ENCODE assay signal across 8 mouse cellular contexts in the genomic region with DNA sequence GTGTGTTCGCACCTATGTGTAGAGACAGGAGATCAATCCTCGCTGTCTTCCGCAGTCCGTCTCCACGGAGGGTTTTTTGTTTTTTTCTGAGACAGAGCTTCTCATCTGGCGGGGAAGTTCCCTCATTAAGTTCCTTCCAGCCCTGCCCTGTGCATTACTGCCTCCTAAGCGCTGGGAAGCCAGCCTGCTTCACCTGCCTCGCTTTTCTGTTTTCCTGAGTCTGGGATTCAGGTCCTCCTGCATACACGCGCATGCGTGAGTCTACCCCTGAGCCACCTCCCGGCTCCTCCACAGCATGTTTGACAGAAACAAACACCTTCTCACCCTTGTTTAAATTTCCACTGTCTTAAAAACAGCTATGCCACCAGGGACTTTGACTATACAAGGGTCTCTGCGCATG. TPM values are rescaled to one million over a fixed set of nuclear protein-coding genes. Genes with fewer than 3 reads are reported as not detected.
DNase-seq lines count a peak whose midpoint lies in the region; ATAC-seq and TF ChIP-seq lines count a peak whose summit lies in the region.

No protein-coding gene starts in this region.

- H3K27me3 ChIP-seq in embryonic facial prominence, embryonic 10.5 days (replicated peaks; ENCODE audit: low read depth, poor library complexity, severe bottlenecking), result peaks cover 55% of the 10 kb centered on the region
- H3K27me3 ChIP-seq in hindbrain, embryonic 15.5 days, result peaks cover 24% of the 10 kb centered on the region
- H3K27me3 ChIP-seq in neural tube, embryonic 14.5 days (ENCODE audit: control insufficient read depth, insufficient read depth, low read length), result no peaks in the 10 kb centered on the region; the same call in 1 of the 2 replicates

- peak overlapping the region; percentile 56 for H3K9ac ChIP-seq in hindbrain, embryonic 15.5 days
- peak overlapping the region; percentile 54 for H3K9ac ChIP-seq in neural tube, embryonic 14.5 days (replicated peaks; ENCODE audit: low read depth, low read length)

- TF ChIP-seq POLR2A in lung, adult 2 months (IDR thresholded peaks at IDR 0.05; ENCODE audit: borderline replicate concordance, extremely low read depth, low read depth, low read length), result no peak

- 14% methylated on average over 13 of the region's 13 CpGs for WGBS in lung, adult 2 months
- 6% methylated on average over 13 of the region's 13 CpGs for WGBS in embryonic facial prominence, embryonic 10.5 days
- 10% methylated on average over 13 of the region's 13 CpGs for WGBS in hindbrain, embryonic 15.5 days
- 5% methylated on average over 13 of the region's 13 CpGs for WGBS in neural tube, embryonic 14.5 days

- peaks cover 5% of the 10 kb centered on the region; the same call in 1 of the 2 replicates for H3K9me3 ChIP-seq in embryonic facial prominence, embryonic 10.5 days
- no peaks in the 10 kb centered on the region for H3K9me3 ChIP-seq in hindbrain, embryonic 15.5 days
- no peaks in the 10 kb centered on the region for H3K9me3 ChIP-seq in neural tube, embryonic 14.5 days (ENCODE audit: control insufficient read depth, low read length)

- no peak for ATAC-seq in hindbrain, embryonic 15.5 days (ENCODE audit: low FRiP score, low read depth)
- ATAC-seq in neural tube, embryonic 14.5 days (ENCODE audit: low read depth), result no peak
- ATAC-seq in activated CD4-positive, CD25-positive, alpha-beta regulatory T cell, adult 4 months, result no peak

- 0 out of 2 replicates have a peak, but pooled peaks cover 2% of the 10 kb centered on the region for H3K4me1 ChIP-seq in lung, adult 2 months (ENCODE audit: control insufficient read depth, insufficient read depth, low read length)
- H3K4me1 ChIP-seq in embryonic facial prominence, embryonic 10.5 days, result peaks cover 49% of the 10 kb centered on the region
- H3K4me1 ChIP-seq in hindbrain, embryonic 15.5 days (replicated peaks), result peaks cover 35% of the 10 kb centered on the region
- H3K4me1 ChIP-seq in neural tube, embryonic 14.5 days (ENCODE audit: control insufficient read depth, insufficient read depth, low read length), result peaks cover 7% of the 10 kb centered on the region; the same call in 1 of the 2 replicates

- H3K4me2 ChIP-seq in hindbrain, embryonic 15.5 days, result peak overlapping the region; percentile 93
- H3K4me2 ChIP-seq in neural tube, embryonic 14.5 days (ENCODE audit: low read depth, low read length), result peak overlapping the region; percentile 73

- peak overlapping the region; percentile 55 for H3K4me3 ChIP-seq in lung, adult 2 months (replicated peaks; ENCODE audit: extremely low read depth, low read depth, low read length)
- peak overlapping the region; percentile 87 for H3K4me3 ChIP-seq in embryonic facial prominence, embryonic 10.5 days
- peak overlapping the region; percentile 77 for H3K4me3 ChIP-seq in hindbrain, embryonic 15.5 days
- H3K4me3 ChIP-seq in neural tube, embryonic 14.5 days (ENCODE audit: low read depth, low read length), result peak overlapping the region; percentile 60

- DNase-seq in lung, adult 2 months, result no peak
- DNase-seq in lung, postnatal 4 days, result no peak
- peak; percentile 43 for DNase-seq in embryonic facial prominence, embryonic 10.5 days (ENCODE audit: low spot score)
- no peak for DNase-seq in adrenal gland, postnatal 36 days
- no peak for DNase-seq in c-Kit-positive CD71-positive TER-119-positive erythroid progenitor cells, embryonic 14.5 days (ENCODE audit: low spot score)

- H3K36me3 ChIP-seq in embryonic facial prominence, embryonic 10.5 days (replicated peaks), result no peaks in the 10 kb centered on the region
- H3K36me3 ChIP-seq in hindbrain, embryonic 15.5 days, result no peaks in the 10 kb centered on the region
- H3K36me3 ChIP-seq in neural tube, embryonic 14.5 days (ENCODE audit: control insufficient read depth, insufficient read depth, low read length), result no peaks in the 10 kb centered on the region

- TF ChIP-seq CTCF in lung, adult 2 months (IDR thresholded peaks at IDR 0.05; ENCODE audit: insufficient read depth, low read length), result no peak

- H3K27ac ChIP-seq in embryonic facial prominence, embryonic 10.5 days (replicated peaks), result no peak overlapping the region
- 0 out of 2 replicates have a peak overlapping the region, but pooled peaks have one; percentile 2 for H3K27ac ChIP-seq in hindbrain, embryonic 15.5 days (replicated peaks)
- no peak overlapping the region for H3K27ac ChIP-seq in neural tube, embryonic 14.5 days (ENCODE audit: low read depth, low read length)

RNA-seq across cellular contexts. Expression of a gene that starts 2.0 kb away (rescaled TPM):
- polyA plus RNA-seq in lung, adult 2 months (2012; rRNA removed), result 13.8 TPM in 2 replicates
- 29.5 and 35.1 TPM in 2 replicates for polyA plus RNA-seq in embryonic facial prominence, embryonic 10.5 days (2016; fragmentation: Nextera tagmentation; extraction: Ambion mirVana)
- 12.7 and 16.4 TPM in 2 replicates for polyA plus RNA-seq in hindbrain, embryonic 15.5 days (2015; fragmentation: Nextera tagmentation; extraction: Ambion mirVana)
- 9.4 and 16.0 TPM in 2 replicates for polyA plus RNA-seq in neural tube, embryonic 14.5 days (2014; fragmentation: Nextera tagmentation; extraction: Ambion mirVana)
- total RNA-seq in adrenal gland, postnatal 36 days (2021), result under 1 TPM; 0.72 to 0.73 TPM
- not detected for polyA plus RNA-seq in activated CD4-positive, CD25-positive, alpha-beta regulatory T cell, adult 4 months (2017; shearing (Covaris generic))
